Mouse (Mus musculus): Measurements from ENCODE around the gene Sox5. TPM values are rescaled to one million over a fixed set of nuclear protein-coding genes. Genes with fewer than 3 reads are reported as not detected.

Sox5 gene
- polyA plus RNA-seq, 1 experiment from 2014 or later = 29.7 TPM

GRCm38 (mm10) chr6:144644711-144645110 is 137.1 kb downstream of the Sox5 start:
- H3K9me3 ChIP-seq (ENCODE audit: control insufficient read depth, low read length) = no peaks in the 10 kb centered on the region
- no peaks in the 10 kb centered on the region for H3K27me3 ChIP-seq (ENCODE audit: control insufficient read depth, insufficient read depth, low read length)
- no peak overlapping the region for H3K9ac ChIP-seq (replicated peaks; ENCODE audit: low read length)
- no peak overlapping the region for H3K4me3 ChIP-seq (replicated peaks; ENCODE audit: low read depth, low read length)
- WGBS = 76% methylated on average over 4 of the region's 4 CpGs
- H3K36me3 ChIP-seq (ENCODE audit: control insufficient read depth, insufficient read depth, low read length) = no peaks in the 10 kb centered on the region
- DNase-seq (peak; percentile 29), ATAC-seq (ENCODE audit: low FRiP score, low TSS enrichment) (no peak)
- no peak overlapping the region for H3K4me2 ChIP-seq (ENCODE audit: low read length)
- H3K27ac ChIP-seq (replicated peaks; ENCODE audit: low read depth, low read length) = no peak overlapping the region
- no peaks in the 10 kb centered on the region for H3K4me1 ChIP-seq (ENCODE audit: control insufficient read depth, insufficient read depth, low read length)

GRCm38 (mm10) chr6:144643601-144644000 is 138.2 kb downstream of the Sox5 start:
- 91% methylated on average over 5 of the region's 5 CpGs for WGBS
- DNase-seq (no peak), ATAC-seq (ENCODE audit: low FRiP score, low TSS enrichment) (no peak)
- Histone ChIP-seq H3K9ac (replicated peaks; ENCODE audit: low read length) (no peak overlapping the region), H3K36me3 (ENCODE audit: control insufficient read depth, insufficient read depth, low read length) (no peaks in the 10 kb centered on the region), H3K4me1 (ENCODE audit: control insufficient read depth, insufficient read depth, low read length) (peaks cover 6% of the 10 kb centered on the region), H3K4me3 (replicated peaks; ENCODE audit: low read depth, low read length) (no peak overlapping the region), H3K27ac (replicated peaks; ENCODE audit: low read depth, low read length) (no peak overlapping the region), H3K9me3 (ENCODE audit: control insufficient read depth, low read length) (no peaks in the 10 kb centered on the region), H3K27me3 (ENCODE audit: control insufficient read depth, insufficient read depth, low read length) (no peaks in the 10 kb centered on the region), H3K4me2 (ENCODE audit: low read length) (no peak overlapping the region)

- H3K27ac ChIP-seq (replicated peaks; ENCODE audit: low read depth, low read length) = no peak overlapping the region
- no peaks in the 10 kb centered on the region for H3K27me3 ChIP-seq (ENCODE audit: control insufficient read depth, insufficient read depth, low read length)
- no peak overlapping the region for H3K4me2 ChIP-seq (ENCODE audit: low read length)
- WGBS = 67% methylated on average over 5 of the region's 5 CpGs
- H3K4me1 ChIP-seq (ENCODE audit: control insufficient read depth, insufficient read depth, low read length) = peaks cover 10% of the 10 kb centered on the region
- H3K9ac ChIP-seq (replicated peaks; ENCODE audit: low read length) = no peak overlapping the region
- ATAC-seq (ENCODE audit: low FRiP score, low TSS enrichment) (no peak), DNase-seq (no peak)
- H3K9me3 ChIP-seq (ENCODE audit: control insufficient read depth, low read length) = no peaks in the 10 kb centered on the region
- no peaks in the 10 kb centered on the region for H3K36me3 ChIP-seq (ENCODE audit: control insufficient read depth, insufficient read depth, low read length)
- no peak overlapping the region for H3K4me3 ChIP-seq (replicated peaks; ENCODE audit: low read depth, low read length)
Observed at GRCm38 (mm10) chr6:144641888-144642287, 139.9 kb downstream of the Sox5 start.

- 85% methylated on average over 3 of the region's 3 CpGs for WGBS
- Histone ChIP-seq H3K4me1 (ENCODE audit: control insufficient read depth, insufficient read depth, low read length) (peaks cover 10% of the 10 kb centered on the region), H3K9ac (replicated peaks; ENCODE audit: low read length) (no peak overlapping the region), H3K27me3 (ENCODE audit: control insufficient read depth, insufficient read depth, low read length) (no peaks in the 10 kb centered on the region), H3K27ac (replicated peaks; ENCODE audit: low read depth, low read length) (no peak overlapping the region), H3K4me2 (ENCODE audit: low read length) (no peak overlapping the region), H3K4me3 (replicated peaks; ENCODE audit: low read depth, low read length) (no peak overlapping the region), H3K36me3 (ENCODE audit: control insufficient read depth, insufficient read depth, low read length) (no peaks in the 10 kb centered on the region), H3K9me3 (ENCODE audit: control insufficient read depth, low read length) (no peaks in the 10 kb centered on the region)
- ATAC-seq (ENCODE audit: low FRiP score, low TSS enrichment) (no peak), DNase-seq (no peak)
Observed at GRCm38 (mm10) chr6:144640591-144640990, 141.2 kb downstream of the Sox5 start.

- Histone ChIP-seq H3K4me3 (replicated peaks; ENCODE audit: low read depth, low read length) (no peak overlapping the region), H3K27me3 (ENCODE audit: control insufficient read depth, insufficient read depth, low read length) (no peaks in the 10 kb centered on the region), H3K4me1 (ENCODE audit: control insufficient read depth, insufficient read depth, low read length) (peaks cover 10% of the 10 kb centered on the region), H3K9ac (replicated peaks; ENCODE audit: low read length) (no peak overlapping the region), H3K4me2 (ENCODE audit: low read length) (no peak overlapping the region), H3K27ac (replicated peaks; ENCODE audit: low read depth, low read length) (no peak overlapping the region), H3K9me3 (ENCODE audit: control insufficient read depth, low read length) (no peaks in the 10 kb centered on the region), H3K36me3 (ENCODE audit: control insufficient read depth, insufficient read depth, low read length) (no peaks in the 10 kb centered on the region)
- peak; percentile 6 for DNase-seq
- no peak for ATAC-seq (ENCODE audit: low FRiP score, low TSS enrichment)
- 35% methylated on average over 5 of the region's 5 CpGs for WGBS
Observed at GRCm38 (mm10) chr6:144638547-144638946, 143.2 kb downstream of the Sox5 start.

GRCm38 (mm10) chr6:144627539-144628115 is 154.2 kb downstream of the Sox5 start:
- Histone ChIP-seq H3K4me3 (replicated peaks; ENCODE audit: low read depth, low read length) (no peak overlapping the region), H3K9ac (replicated peaks; ENCODE audit: low read length) (no peak overlapping the region), H3K4me2 (ENCODE audit: low read length) (no peak overlapping the region), H3K9me3 (ENCODE audit: control insufficient read depth, low read length) (no peaks in the 10 kb centered on the region), H3K27ac (replicated peaks; ENCODE audit: low read depth, low read length) (no peak overlapping the region), H3K36me3 (ENCODE audit: control insufficient read depth, insufficient read depth, low read length) (no peaks in the 10 kb centered on the region), H3K4me1 (ENCODE audit: control insufficient read depth, insufficient read depth, low read length) (no peaks in the 10 kb centered on the region), H3K27me3 (ENCODE audit: control insufficient read depth, insufficient read depth, low read length) (no peaks in the 10 kb centered on the region)
- no peak for ATAC-seq (ENCODE audit: low FRiP score, low TSS enrichment)
- no peak for DNase-seq
- WGBS = 94% methylated on average over 7 of the region's 7 CpGs

- no peaks in the 10 kb centered on the region for H3K36me3 ChIP-seq (ENCODE audit: control insufficient read depth, insufficient read depth, low read length)
- no peak overlapping the region for H3K4me2 ChIP-seq (ENCODE audit: low read length)
- no peaks in the 10 kb centered on the region for H3K9me3 ChIP-seq (ENCODE audit: control insufficient read depth, low read length)
- H3K27me3 ChIP-seq (ENCODE audit: control insufficient read depth, insufficient read depth, low read length) = no peaks in the 10 kb centered on the region
- ATAC-seq (ENCODE audit: low FRiP score, low TSS enrichment) (no peak), DNase-seq (no peak)
- no peak overlapping the region for H3K4me3 ChIP-seq (replicated peaks; ENCODE audit: low read depth, low read length)
- no peak overlapping the region for H3K27ac ChIP-seq (replicated peaks; ENCODE audit: low read depth, low read length)
- 72% methylated on average over 3 of the region's 3 CpGs for WGBS
- H3K9ac ChIP-seq (replicated peaks; ENCODE audit: low read length) = no peak overlapping the region
- no peaks in the 10 kb centered on the region for H3K4me1 ChIP-seq (ENCODE audit: control insufficient read depth, insufficient read depth, low read length)
Observed at GRCm38 (mm10) chr6:144621089-144621769, 160.5 kb downstream of the Sox5 start.

GRCm38 (mm10) chr6:144611383-144611791 is 170.4 kb downstream of the Sox5 start:
- Histone ChIP-seq H3K27me3 (ENCODE audit: control insufficient read depth, insufficient read depth, low read length) (peaks cover 20% of the 10 kb centered on the region), H3K4me1 (ENCODE audit: control insufficient read depth, insufficient read depth, low read length) (peaks cover 13% of the 10 kb centered on the region; the same call in 1 of the 2 replicates), H3K4me2 (ENCODE audit: low read length) (peak overlapping the region; percentile 38), H3K4me3 (replicated peaks; ENCODE audit: low read depth, low read length) (no peak overlapping the region), H3K27ac (replicated peaks; ENCODE audit: low read depth, low read length) (peak overlapping the region; percentile 66), H3K36me3 (ENCODE audit: control insufficient read depth, insufficient read depth, low read length) (no peaks in the 10 kb centered on the region), H3K9me3 (ENCODE audit: control insufficient read depth, low read length) (no peaks in the 10 kb centered on the region), H3K9ac (replicated peaks; ENCODE audit: low read length) (0 out of 2 replicates have a peak overlapping the region, but pooled peaks have one; percentile 13)
- WGBS = 6% methylated on average over 4 of the region's 4 CpGs
- peak; percentile 81 for DNase-seq
- peak; percentile 83 for ATAC-seq (ENCODE audit: low FRiP score, low TSS enrichment)

- H3K9me3 ChIP-seq (ENCODE audit: control insufficient read depth, low read length) = no peaks in the 10 kb centered on the region
- H3K27me3 ChIP-seq (ENCODE audit: control insufficient read depth, insufficient read depth, low read length) = peaks cover 20% of the 10 kb centered on the region
- H3K4me3 ChIP-seq (replicated peaks; ENCODE audit: low read depth, low read length) = no peak overlapping the region
- DNase-seq (peak; percentile 29), ATAC-seq (ENCODE audit: low FRiP score, low TSS enrichment) (no peak)
- H3K27ac ChIP-seq (replicated peaks; ENCODE audit: low read depth, low read length) = no peak overlapping the region; the same call in 1 of the 2 replicates
- 36% methylated on average over 8 of the region's 8 CpGs for WGBS
- 0 out of 2 replicates have a peak overlapping the region, but pooled peaks have one; percentile 13 for H3K9ac ChIP-seq (replicated peaks; ENCODE audit: low read length)
- peak overlapping the region; percentile 38 for H3K4me2 ChIP-seq (ENCODE audit: low read length)
- peaks cover 13% of the 10 kb centered on the region; the same call in 1 of the 2 replicates for H3K4me1 ChIP-seq (ENCODE audit: control insufficient read depth, insufficient read depth, low read length)
- no peaks in the 10 kb centered on the region for H3K36me3 ChIP-seq (ENCODE audit: control insufficient read depth, insufficient read depth, low read length)
Observed at GRCm38 (mm10) chr6:144610878-144611277, 170.9 kb downstream of the Sox5 start.

Data from midbrain, embryonic 14.5 days (tissue).